Mouse (Mus musculus) frontal cortex, adult 2 months (tissue): ENCODE measurements at regions not wholly inside any gene's neighbourhood (a gene's known extent, or its start where the extent isn't known, plus 50 kb on each side); places are given as distances from the start of the nearest gene placed in this dataset.

ENCODE experiments used
- DNase-seq, 2 experiments: peaks; one replicate each; pipeline ENCODE4 v3.0.0; 2022; ENCODE audit warnings: low spot score in 1 of 2; ENCODE audit errors: extremely low spot score in 1 of 2

GRCm38 (mm10) chr2:30743976-30744620, 59.4 kb downstream of the 1700001O22Rik start:
- DNase-seq, result no peak

DNA sequence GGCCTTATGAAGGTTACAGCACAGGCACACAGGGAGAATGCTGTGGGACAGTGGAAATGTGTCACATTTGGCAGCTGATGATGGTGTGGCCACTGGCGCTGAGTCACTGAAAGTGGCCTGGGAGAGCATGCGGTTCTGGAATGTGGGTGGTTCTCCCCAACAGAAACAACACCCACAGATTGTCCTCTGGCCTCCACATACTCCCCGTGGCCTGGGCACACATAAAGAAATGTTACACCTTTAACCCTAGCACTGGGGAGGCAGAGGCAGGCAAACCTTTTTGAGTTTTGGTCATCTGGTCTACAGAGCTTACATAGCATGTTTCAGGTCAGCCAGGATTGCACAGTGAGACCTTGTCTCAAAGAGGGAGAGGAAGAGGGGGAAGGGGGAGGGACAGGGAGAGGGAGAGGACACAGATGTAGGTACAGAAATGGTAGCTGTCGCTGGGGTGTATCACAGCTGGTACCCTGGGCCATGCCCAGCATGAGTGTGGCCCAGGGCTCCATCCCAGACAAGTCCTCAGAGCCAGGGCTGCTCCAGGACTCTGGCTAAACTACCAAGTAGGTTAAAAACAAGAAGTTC, 60.1 kb downstream of the 1700001O22Rik start:
- no peak for DNase-seq

DNA sequence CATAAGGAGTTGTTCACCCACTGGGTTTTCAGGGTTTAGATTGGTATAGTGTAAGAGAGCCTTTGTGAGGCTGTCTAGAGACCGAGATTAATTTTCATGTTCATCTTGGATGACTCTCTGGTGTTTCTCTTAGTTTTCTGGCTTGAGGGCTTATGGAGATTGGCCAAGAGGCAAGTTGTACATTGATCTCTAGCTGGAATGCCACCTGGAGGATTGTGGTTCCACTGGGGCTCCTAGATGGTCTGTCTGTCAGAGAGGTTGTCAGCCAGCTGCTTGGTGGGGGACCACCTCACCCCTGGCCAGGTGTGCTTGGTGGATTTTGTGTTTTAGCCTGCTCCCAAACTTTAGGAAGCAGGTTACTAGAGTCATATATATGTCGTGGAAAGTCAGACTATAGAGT, 62.0 kb downstream of the 1700001O22Rik start:
- DNase-seq, result no peak

- no peak for DNase-seq
Measured at GRCm38 (mm10) chr2:30737759-30738158, 65.7 kb downstream of the 1700001O22Rik start.

- DNase-seq, result no peak
Measured at GRCm38 (mm10) chr2:30736705-30737104, 66.8 kb downstream of the 1700001O22Rik start.

- DNase-seq, result no peak
Measured at GRCm38 (mm10) chr2:30736236-30736635, 67.2 kb downstream of the 1700001O22Rik start.

- no peak for DNase-seq
Measured at GRCm38 (mm10) chr2:30733853-30734252, 69.6 kb downstream of the 1700001O22Rik start.

DNA sequence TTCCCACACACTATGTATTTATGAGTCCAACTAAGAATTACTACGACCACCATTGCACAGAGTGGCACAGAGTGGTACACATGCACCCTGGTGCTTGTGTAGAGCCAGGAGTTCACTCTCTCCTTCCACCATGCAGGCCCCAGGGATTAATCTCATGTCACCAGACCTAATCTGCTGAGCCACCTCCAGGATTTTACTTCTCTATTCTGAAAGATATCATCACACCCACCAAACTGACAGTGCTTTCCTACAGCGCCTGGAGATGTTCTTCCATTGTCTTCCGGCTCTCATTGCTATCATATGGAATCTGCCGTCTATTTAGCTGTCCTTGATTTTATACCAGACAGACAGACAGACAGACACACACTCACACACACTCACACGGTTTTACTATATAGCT, 71.6 kb downstream of the 1700001O22Rik start:
- DNase-seq, result no peak

DNA sequence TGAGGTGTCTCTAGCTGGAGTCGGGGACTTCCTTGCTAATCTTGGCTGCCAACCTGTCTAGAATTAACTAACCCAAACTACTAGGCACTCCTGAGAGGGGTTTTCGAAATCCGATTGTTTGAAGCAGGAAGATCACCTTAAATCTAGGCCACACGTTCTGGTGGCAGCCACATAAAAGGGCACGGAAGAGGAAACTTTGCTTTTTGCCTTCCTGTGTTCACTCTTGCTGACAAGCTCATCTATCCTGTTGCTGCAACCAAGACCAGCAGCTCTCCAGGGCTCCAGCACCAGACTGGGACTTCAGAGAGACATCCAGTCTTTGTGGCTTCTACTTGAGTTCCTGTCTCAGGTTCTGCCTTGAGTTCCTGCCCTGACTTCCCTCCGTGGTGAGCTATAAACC, 75.5 kb downstream of the 1700001O22Rik start:
- DNase-seq, result no peak

DNA sequence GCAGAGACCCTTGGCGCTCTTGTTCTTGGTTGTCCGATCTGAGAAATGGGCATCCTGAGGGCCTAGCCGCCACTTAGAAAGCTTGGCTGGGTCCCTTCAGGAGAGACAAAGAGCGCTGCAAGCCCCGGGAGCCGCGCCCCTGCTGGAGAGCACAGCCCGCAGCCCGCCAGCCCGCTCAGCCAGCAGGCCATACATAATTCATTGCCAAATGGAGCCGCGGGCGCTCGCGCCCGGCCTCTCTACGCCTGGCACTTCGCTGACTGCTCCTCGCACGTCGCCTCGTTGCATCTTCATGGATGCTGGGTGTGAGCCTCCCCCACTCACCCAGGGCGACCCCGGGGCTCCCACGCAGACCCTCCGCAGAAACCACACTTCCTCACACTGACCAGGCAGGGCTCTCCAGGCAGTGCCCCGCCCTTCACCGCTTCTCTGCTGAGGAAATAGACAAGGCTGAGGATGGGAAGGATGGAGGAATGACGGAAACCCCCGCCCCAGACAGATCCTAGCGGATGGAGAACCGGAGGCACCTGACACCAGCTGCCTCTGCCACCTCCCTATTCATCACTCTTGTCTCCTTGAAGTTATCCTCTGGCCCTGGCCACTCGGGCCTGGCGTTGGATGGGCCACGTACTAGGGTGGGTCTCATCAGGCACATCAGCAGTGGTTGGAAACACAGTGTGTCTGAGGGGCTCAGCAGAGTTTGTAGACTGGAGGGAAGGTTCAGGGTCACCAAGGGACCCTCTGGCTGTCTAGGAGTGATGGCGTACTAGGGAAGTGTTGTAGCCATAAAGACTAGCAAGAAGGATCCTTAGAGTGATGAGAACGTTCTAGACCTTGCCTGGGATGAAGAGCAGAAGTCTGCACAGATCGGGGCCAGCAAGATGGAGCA, 77.6 kb downstream of the 1700001O22Rik start:
- peak in 1 of 2 experiments; percentile 51 for DNase-seq

- no peak for DNase-seq
Measured at GRCm38 (mm10) chr2:30725186-30725585, 78.3 kb downstream of the 1700001O22Rik start.

GRCm38 (mm10) chr2:30724521-30724920, 78.9 kb downstream of the 1700001O22Rik start:
- DNase-seq, result no peak

DNA sequence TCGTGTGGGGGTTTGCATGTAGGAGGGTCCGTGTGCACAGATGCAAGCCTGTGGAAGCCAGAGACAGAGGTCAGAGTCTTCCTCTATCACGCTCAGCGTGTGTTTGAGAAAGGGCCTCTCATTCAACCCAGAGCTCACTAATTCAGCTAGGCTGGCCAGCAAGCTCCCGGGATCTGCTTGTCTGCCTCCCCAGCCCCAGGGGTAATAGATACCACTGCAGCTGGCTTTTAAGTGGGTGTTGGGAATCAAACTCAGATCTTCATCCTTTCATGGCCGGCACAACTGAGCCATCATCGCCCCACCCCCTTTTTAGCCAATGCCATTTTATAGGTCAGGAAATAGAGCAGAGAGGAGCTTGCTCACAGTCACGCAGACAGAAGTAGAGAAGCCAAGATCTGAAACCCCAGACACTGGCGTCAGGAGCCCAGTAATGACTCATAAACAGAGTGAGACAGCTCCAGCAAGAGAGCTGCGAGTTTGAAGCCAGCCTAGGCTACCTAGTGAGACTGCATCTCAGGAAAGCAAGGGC, 80.3 kb downstream of the 1700001O22Rik start:
- DNase-seq, result no peak

DNA sequence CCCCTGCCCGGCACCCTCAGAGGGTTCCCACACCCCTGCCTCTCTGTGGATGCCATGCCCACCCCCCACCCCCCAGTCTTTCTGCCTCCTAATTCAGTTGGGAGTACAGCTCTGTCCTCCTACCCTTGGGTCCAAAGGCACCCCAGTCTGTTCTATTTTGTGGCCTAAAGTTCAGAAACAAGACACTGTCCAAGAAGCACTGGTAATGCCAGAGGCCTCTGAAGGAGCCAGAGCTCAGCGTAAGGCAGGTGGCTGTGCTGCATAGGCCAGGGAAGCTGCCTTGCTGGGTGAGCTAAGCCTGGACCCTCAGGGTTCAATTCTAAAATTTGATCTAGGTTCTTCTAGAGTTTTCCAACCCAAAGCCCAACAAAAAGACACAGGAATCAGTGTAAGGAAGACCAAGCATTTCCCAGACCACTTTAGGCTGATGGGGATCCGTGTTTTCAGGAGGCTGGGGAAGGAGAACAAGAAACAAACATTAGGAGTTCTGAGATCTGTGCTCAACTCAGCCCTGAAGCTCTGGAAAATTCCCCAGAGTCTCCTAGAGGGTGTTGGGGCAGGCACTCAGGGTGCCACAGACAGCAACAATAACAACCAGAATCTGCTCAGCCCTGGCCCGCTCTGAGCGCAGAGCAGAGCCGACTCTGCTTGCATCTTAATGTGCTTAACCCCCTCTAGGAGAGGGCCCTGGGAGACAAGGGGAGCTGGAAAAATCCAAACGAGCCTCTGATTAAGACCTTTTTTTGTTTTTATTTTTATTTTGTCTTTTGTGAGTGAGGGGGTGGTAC, 81.0 kb downstream of the 1700001O22Rik start:
- no peak for DNase-seq

GRCm38 (mm10) chr2:30721473-30722262, 81.8 kb downstream of the 1700001O22Rik start:
- peak in 1 of 2 experiments; percentile 70 for DNase-seq

DNA sequence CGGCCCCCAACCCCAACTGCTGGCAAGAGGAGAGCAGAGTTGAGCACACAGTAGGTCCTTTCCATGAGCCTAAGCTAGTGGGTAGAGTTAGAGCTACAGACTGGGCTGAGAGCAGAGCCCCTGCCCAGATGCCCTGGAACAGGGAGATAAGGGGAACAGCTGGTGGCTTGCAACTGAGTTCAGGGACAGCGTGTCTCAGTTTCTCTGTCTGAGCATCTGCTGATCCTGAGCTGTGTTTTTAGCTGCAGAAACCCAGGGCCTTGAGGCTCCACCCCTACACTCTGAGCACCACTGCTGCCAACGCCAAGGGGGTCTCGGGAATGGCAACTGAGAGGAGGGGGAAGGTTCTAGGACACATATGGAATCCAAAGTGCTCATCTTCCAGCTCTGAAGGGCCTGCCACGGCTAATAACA, 82.4 kb downstream of the 1700001O22Rik start:
- DNase-seq, result no peak

DNA sequence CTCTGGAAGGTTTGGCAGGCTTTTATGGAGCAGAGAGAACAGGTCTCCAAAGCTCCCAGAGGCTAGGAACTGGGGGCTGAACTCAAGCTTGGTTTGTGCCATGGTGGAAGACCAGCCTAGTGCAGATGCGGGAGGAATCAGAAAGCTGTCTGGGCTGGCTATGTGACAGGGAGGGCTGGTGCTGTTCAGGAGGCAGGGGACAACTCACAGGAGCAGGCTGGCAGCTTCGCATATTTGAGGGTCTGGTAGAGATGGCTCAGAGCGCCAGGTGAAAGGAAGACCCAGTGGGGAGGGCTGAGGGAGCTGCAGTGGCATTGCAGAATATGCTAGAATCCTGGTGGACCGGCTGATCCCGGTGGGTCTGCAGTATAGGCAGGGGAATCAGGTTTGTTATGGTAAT, 83.2 kb downstream of the 1700001O22Rik start:
- DNase-seq, result no peak

- DNase-seq, result no peak
Measured at GRCm38 (mm10) chr2:30719611-30720290, 83.7 kb downstream of the 1700001O22Rik start.

GRCm38 (mm10) chr2:30718741-30719381, 84.6 kb downstream of the 1700001O22Rik start:
- DNase-seq, result peak in 1 of 2 experiments; percentile 87
